Mouse (Mus musculus) cerebellum, postnatal 25 days (tissue): ENCODE data around the gene Plxdc1.
A peak's percentile ranks its signal among the peaks of the same experiment; 100 is the strongest.
"Not testable (repeated sequence)": the region's sequence is repeated elsewhere in the genome, so short reads cannot be mapped to it uniquely, and the experiment has no call there.

Experiments
- DNase-seq, 2 experiments: peaks; one replicate each; pipeline ENCODE4 v3.0.0; 2021; ENCODE audit warnings: mixed read lengths in 2 of 2

Gene Plxdc1

GRCm38 (mm10) chr11:97955146-97955902, 30.9 kb downstream of the Plxdc1 start:
- DNase-seq, result no peak

GRCm38 (mm10) chr11:97954469-97955141, 31.6 kb downstream of the Plxdc1 start:
- DNase-seq, result no peak

GRCm38 (mm10) chr11:97953939-97954275, 32.3 kb downstream of the Plxdc1 start:
- no peak for DNase-seq

GRCm38 (mm10) chr11:97953179-97953938, 32.9 kb downstream of the Plxdc1 start:
- DNase-seq, result no peak

- DNase-seq, result no peak
Measured at GRCm38 (mm10) chr11:97952367-97953006, 33.8 kb downstream of the Plxdc1 start.

- DNase-seq, result peak; percentile 57 to 79
Measured at GRCm38 (mm10) chr11:97949703-97950475, 36.4 kb downstream of the Plxdc1 start.

GRCm38 (mm10) chr11:97947426-97947825, 38.8 kb downstream of the Plxdc1 start:
- DNase-seq, result peak; percentile 61 to 81

GRCm38 (mm10) chr11:97945738-97946289, 40.4 kb downstream of the Plxdc1 start:
- DNase-seq, result not testable (repeated sequence)

- no peak for DNase-seq
Measured at GRCm38 (mm10) chr11:97945031-97945430, 41.2 kb downstream of the Plxdc1 start.

- no peak for DNase-seq
Measured at GRCm38 (mm10) chr11:97943256-97943655, 43.0 kb downstream of the Plxdc1 start.

- no peak for DNase-seq
Measured at GRCm38 (mm10) chr11:97942420-97943111, 43.7 kb downstream of the Plxdc1 start.

GRCm38 (mm10) chr11:97937469-97938105, 48.7 kb downstream of the Plxdc1 start:
- DNase-seq, result no peak

GRCm38 (mm10) chr11:97936758-97937157, 49.5 kb downstream of the Plxdc1 start:
- DNase-seq, result peak; percentile 30 to 64

- no peak for DNase-seq
Measured at GRCm38 (mm10) chr11:97935913-97936575, 50.2 kb downstream of the Plxdc1 start.

GRCm38 (mm10) chr11:97933553-97933952, 52.7 kb downstream of the Plxdc1 start:
- DNase-seq, result no peak

- DNase-seq, result no peak
Measured at GRCm38 (mm10) chr11:97928905-97929304, 57.3 kb downstream of the Plxdc1 start.

- peak in 1 of 2 experiments; percentile 13 for DNase-seq
Measured at GRCm38 (mm10) chr11:97924217-97924616, 62.0 kb downstream of the Plxdc1 start.

- no peak for DNase-seq
Measured at GRCm38 (mm10) chr11:97923639-97924038, 62.6 kb downstream of the Plxdc1 start.

- no peak for DNase-seq
Measured at GRCm38 (mm10) chr11:97915974-97916503, 70.2 kb downstream of the Plxdc1 start.

GRCm38 (mm10) chr11:97915471-97915870, 70.8 kb downstream of the Plxdc1 start:
- DNase-seq, result no peak
